In the genomic region with DNA sequence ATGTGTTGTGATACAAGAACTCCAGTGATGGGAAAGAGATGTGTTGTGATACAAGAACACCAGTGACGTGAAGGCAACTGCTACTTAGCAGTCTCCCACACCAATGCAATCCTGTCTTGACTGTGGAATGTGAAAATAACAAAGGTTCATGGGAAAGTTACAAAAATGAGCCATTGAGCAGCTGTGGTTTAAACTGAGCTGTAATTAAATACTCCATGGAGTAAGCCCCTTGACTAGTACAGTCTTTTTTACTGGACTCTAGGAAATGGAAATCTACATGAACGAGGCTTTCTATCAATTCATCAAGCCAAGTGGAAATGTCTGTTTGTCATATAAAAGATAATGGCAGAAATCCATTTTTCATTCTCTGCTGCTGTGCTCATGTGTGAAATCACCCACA, we compare ENCODE assay signal across 27 mouse cellular contexts.
"Had no signal": no experiment of that assay in that cellular context is flagged by ENCODE, and none has a peak within 500 bp of the region (broad histone marks: within the 10 kb centered on the region; RNA-seq: fewer than 3 reads in every experiment).

No protein-coding gene starts in this region.

- H3K27me3 ChIP-seq: heart, embryonic 12.5 days; hindbrain, embryonic 12.5 days; intestine, embryonic 15.5 days; kidney, embryonic 15.5 days; limb, embryonic 12.5 days; liver, embryonic 13.5 days; liver, embryonic 15.5 days had no signal

- H3K9ac ChIP-seq: heart, embryonic 12.5 days; hindbrain, embryonic 12.5 days; hindbrain, embryonic 14.5 days; intestine, embryonic 15.5 days; kidney, embryonic 15.5 days; limb, embryonic 12.5 days; liver, embryonic 13.5 days; liver, embryonic 15.5 days had no signal

- H3K4me1 ChIP-seq: heart, embryonic 10.5 days; heart, embryonic 12.5 days; hindbrain, embryonic 10.5 days; hindbrain, embryonic 12.5 days; intestine, embryonic 15.5 days; kidney, embryonic 15.5 days; liver, embryonic 13.5 days; liver, embryonic 15.5 days had no signal

- DNase-seq: gastrocnemius, postnatal 14 days; heart, postnatal 10 days; heart, postnatal 4 days; kidney, adult 18-20 months; kidney, adult 8-10 months; kidney, postnatal 14 days; kidney, postnatal 36 days; layer of hippocampus, adult 9-11 months; layer of hippocampus, postnatal 36 days; left cerebral cortex, postnatal 4 days; liver; liver, embryonic 13.5 days had no signal

- H3K27ac ChIP-seq: heart, embryonic 10.5 days; hindbrain, embryonic 10.5 days; hindbrain, embryonic 12.5 days; hindbrain, embryonic 14.5 days; intestine, embryonic 15.5 days; kidney, embryonic 15.5 days; kidney, postnatal 0 days; limb, embryonic 12.5 days; liver, embryonic 13.5 days; liver, embryonic 15.5 days had no signal

- H3K4me2 ChIP-seq: heart, embryonic 12.5 days; hindbrain, embryonic 12.5 days; hindbrain, embryonic 14.5 days; intestine, embryonic 15.5 days; kidney, embryonic 15.5 days; limb, embryonic 12.5 days; liver, embryonic 11.5 days; liver, embryonic 13.5 days; liver, embryonic 15.5 days had no signal

- H3K4me3 ChIP-seq: heart, embryonic 10.5 days; heart, embryonic 12.5 days; hindbrain, embryonic 10.5 days; hindbrain, embryonic 12.5 days; intestine, embryonic 15.5 days; kidney, embryonic 15.5 days; limb, embryonic 12.5 days; liver, embryonic 13.5 days; liver, embryonic 15.5 days had no signal

- H3K36me3 ChIP-seq: heart, embryonic 10.5 days; heart, embryonic 12.5 days; hindbrain, embryonic 10.5 days; hindbrain, embryonic 12.5 days; intestine, embryonic 15.5 days; kidney, embryonic 15.5 days; limb, embryonic 12.5 days; liver, embryonic 13.5 days; liver, embryonic 15.5 days had no signal

- ATAC-seq: forebrain, embryonic 16.5 days; hindbrain, embryonic 16.5 days; inflammation-experienced regulatory T-cells, adult 6 months; intestine, embryonic 15.5 days; intestine, postnatal 0 days had no signal

- H3K9me3 ChIP-seq: heart, embryonic 10.5 days; heart, embryonic 12.5 days; hindbrain, embryonic 10.5 days; hindbrain, embryonic 12.5 days; intestine, embryonic 15.5 days; kidney, embryonic 15.5 days; limb, embryonic 12.5 days; liver, embryonic 13.5 days; liver, embryonic 15.5 days had no signal
